Mouse (Mus musculus) testis, adult 2 months (tissue): ENCODE measurements around the gene Marc2.

Experiments used
- CTCF ChIP-seq: fragments of 200-500 bp; IDR thresholded peaks from 2 replicates; pipeline ENCODE4 v1.5.1; 2012; ENCODE audit warnings: low read depth, mild to moderate bottlenecking, inconsistent platforms, low read length, moderate library complexity; ENCODE audit not compliant: control insufficient read depth, insufficient read depth, insufficient replicate concordance
- POLR2A ChIP-seq: fragments of 200-500 bp; IDR thresholded peaks from 2 replicates; pipeline ENCODE4 v1.6.1; 2012; ENCODE audit warnings: low read depth, mild to moderate bottlenecking, inconsistent platforms, low read length, moderate library complexity; ENCODE audit not compliant: control insufficient read depth

- TF ChIP-seq POLR2A = no peak
- no peak for TF ChIP-seq CTCF
These were observed 8.6 kb downstream of the Marc2 start for GRCm38 (mm10) chr1:184837649-184838048.
